Mouse (Mus musculus) C2C12 (cell line): ENCODE data around the gene Rap1gap2. TPM values are rescaled to one million over a fixed set of nuclear protein-coding genes. Genes with fewer than 3 reads are reported as not detected.

ENCODE experiments used
- H3K27me3 ChIP-seq: one replicate; pipeline ENCODE4 v1.6.1; 2011; ENCODE audit not compliant: control insufficient read depth, insufficient read depth, insufficient read length
- H3K36me3 ChIP-seq: one replicate; pipeline ENCODE4 v1.6.1; 2011; ENCODE audit not compliant: control insufficient read depth, insufficient read depth
- H3K4me3 ChIP-seq: one replicate; pipeline ENCODE4 v1.5.1; 2011; ENCODE audit warnings: mild to moderate bottlenecking, control low read depth; ENCODE audit not compliant: poor library complexity, insufficient read depth, severe bottlenecking
- H3K79me2 ChIP-seq: one replicate; pipeline ENCODE4 v1.6.1; 2011; ENCODE audit not compliant: control insufficient read depth, insufficient read depth
- H3K79me3 ChIP-seq: one replicate; pipeline ENCODE4 v1.6.1; 2011; ENCODE audit warnings: low read depth, control low read depth
- H3ac ChIP-seq: one replicate; pipeline ENCODE3; 2011; ENCODE audit warnings: low read depth; ENCODE audit not compliant: control insufficient read depth, insufficient read length
- CEBPB ChIP-seq: IDR thresholded peaks from one replicate; pipeline ENCODE4 v1.6.1; 2011; ENCODE audit warnings: low read depth, mild to moderate bottlenecking, control low read depth, moderate library complexity
- CTCF ChIP-seq: IDR thresholded peaks from one replicate; pipeline ENCODE4 v1.5.1; 2011; ENCODE audit not compliant: control insufficient read depth, insufficient read depth, insufficient read length
- FOSL1 ChIP-seq: IDR thresholded peaks from one replicate; pipeline ENCODE4 v1.8.0; 2011; ENCODE audit warnings: mild to moderate bottlenecking, low read length; ENCODE audit not compliant: poor library complexity, insufficient read depth, severe bottlenecking
- MAX ChIP-seq: IDR thresholded peaks from one replicate; pipeline ENCODE4 v1.6.1; 2011; ENCODE audit warnings: mild to moderate bottlenecking, control low read depth
- MYOD1 ChIP-seq: IDR thresholded peaks from one replicate; pipeline ENCODE4 v1.6.1; 2011; ENCODE audit warnings: low read depth; ENCODE audit not compliant: control insufficient read depth, insufficient read length
- MYOG ChIP-seq: IDR thresholded peaks from one replicate; pipeline ENCODE4 v1.6.1; 2011; ENCODE audit not compliant: control insufficient read depth, insufficient read length; ENCODE audit errors: extremely low read depth
- USF1 ChIP-seq: IDR thresholded peaks from one replicate; pipeline ENCODE4 v1.6.1; 2011; ENCODE audit warnings: low read depth, mild to moderate bottlenecking, control low read depth, moderate library complexity
- polyA plus RNA-seq: library from polyadenylated mRNA; unstranded; fragments of >200 nt; fragmentation: generic; extraction: Trizol; gene quantifications from one replicate; pipeline ENCODE4 v1.2.1, GENCODE M21; 2012; ENCODE audit warnings: missing spikeins

Gene Rap1gap2
- polyA plus RNA-seq, 1 experiment: 1.4 TPM

DNA sequence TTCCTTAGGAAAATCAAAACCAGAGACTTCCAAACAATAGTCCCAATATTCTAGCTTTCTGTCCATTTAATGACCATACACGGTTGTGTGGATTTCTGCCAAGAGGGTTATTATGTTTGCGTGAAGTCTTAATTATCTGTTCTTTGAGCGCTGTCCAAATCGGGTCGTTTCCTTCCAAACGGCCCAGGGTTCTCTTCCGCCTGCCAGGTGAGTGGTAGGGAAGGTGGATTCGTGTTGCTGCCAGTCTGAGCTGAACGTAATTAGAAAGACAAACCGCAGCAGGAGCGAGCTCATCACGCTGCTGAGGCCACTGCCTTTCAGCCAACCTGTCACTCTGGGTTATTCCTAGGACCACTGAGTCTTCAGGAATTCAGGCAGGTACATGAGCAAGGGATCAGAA lies 195.0 kb downstream of the Rap1gap2 start:
- TF ChIP-seq CEBPB (no peak), MAX (no peak), USF1 (no peak), CTCF (no peak), MYOD1 (no peak), FOSL1 (no peak), MYOG (no peak)
- no peaks in the 10 kb centered on the region for H3K79me3 ChIP-seq
- H3K36me3 ChIP-seq: no peaks in the 10 kb centered on the region
- H3K79me2 ChIP-seq: no peaks in the 10 kb centered on the region
- H3K27me3 ChIP-seq: no peaks in the 10 kb centered on the region
- H3ac ChIP-seq: no peak overlapping the region
- H3K4me3 ChIP-seq: no peak overlapping the region

DNA sequence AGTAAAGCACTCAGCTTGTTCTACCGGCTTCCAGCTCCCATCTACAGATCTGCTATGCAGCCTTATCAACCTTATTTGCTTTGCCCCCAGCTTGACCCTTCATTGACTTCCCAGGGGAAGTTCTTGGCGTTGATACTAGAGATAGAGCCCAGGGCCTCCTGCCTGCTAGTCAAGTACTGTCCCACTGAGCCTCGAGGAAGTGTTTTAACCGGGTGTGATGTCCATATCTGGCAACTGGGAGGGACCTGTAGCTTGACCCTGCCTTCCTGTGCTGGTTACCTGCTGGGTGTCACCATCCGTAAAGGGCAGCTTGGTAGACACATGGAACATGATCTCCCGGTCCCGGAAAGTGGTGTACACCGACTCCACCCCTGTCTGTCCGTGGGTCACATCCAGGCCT lies 196.6 kb downstream of the Rap1gap2 start:
- no peaks in the 10 kb centered on the region for H3K79me2 ChIP-seq
- no peak overlapping the region for H3K4me3 ChIP-seq
- H3K27me3 ChIP-seq: no peaks in the 10 kb centered on the region
- no peak for TF ChIP-seq USF1
- no peak for TF ChIP-seq MYOG
- no peak for TF ChIP-seq MAX
- no peak for TF ChIP-seq FOSL1
- TF ChIP-seq CEBPB: no peak
- no peak for TF ChIP-seq CTCF
- TF ChIP-seq MYOD1: no peak
- H3K79me3 ChIP-seq: no peaks in the 10 kb centered on the region
- H3K36me3 ChIP-seq: no peaks in the 10 kb centered on the region
- no peak overlapping the region for H3ac ChIP-seq

DNA sequence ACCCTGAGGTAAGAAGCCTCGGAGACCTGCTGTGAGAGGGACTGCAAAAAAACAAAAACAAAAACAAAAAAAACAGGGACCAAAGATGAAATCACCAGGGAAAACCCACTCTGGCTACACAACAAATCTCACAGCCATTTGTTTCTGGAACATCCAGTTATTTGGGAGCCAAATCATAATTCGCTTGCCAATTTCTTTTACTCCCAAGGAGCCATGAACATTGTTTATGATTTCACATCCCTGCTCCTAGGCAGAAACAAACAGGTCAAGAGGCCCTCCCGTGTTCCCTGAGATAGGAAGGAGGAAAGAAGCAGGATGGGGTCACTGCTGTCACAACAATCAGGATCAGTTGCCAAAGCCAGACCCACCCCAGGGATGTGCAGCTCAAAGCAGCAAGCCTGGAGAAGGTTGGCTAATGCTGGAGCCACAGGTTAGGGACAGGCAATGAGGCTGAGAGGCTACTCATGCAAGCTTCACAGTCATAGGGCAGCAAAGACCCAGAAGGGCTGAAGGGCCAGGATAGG lies 197.2 kb downstream of the Rap1gap2 start:
- no peak overlapping the region for H3ac ChIP-seq
- H3K79me2 ChIP-seq: no peaks in the 10 kb centered on the region
- H3K79me3 ChIP-seq: no peaks in the 10 kb centered on the region
- H3K36me3 ChIP-seq: no peaks in the 10 kb centered on the region
- H3K27me3 ChIP-seq: no peaks in the 10 kb centered on the region
- no peak overlapping the region for H3K4me3 ChIP-seq
- no peak for TF ChIP-seq MYOD1
- no peak for TF ChIP-seq MAX
- no peak for TF ChIP-seq USF1
- no peak for TF ChIP-seq FOSL1
- no peak for TF ChIP-seq CEBPB
- TF ChIP-seq CTCF: no peak
- no peak for TF ChIP-seq MYOG

DNA sequence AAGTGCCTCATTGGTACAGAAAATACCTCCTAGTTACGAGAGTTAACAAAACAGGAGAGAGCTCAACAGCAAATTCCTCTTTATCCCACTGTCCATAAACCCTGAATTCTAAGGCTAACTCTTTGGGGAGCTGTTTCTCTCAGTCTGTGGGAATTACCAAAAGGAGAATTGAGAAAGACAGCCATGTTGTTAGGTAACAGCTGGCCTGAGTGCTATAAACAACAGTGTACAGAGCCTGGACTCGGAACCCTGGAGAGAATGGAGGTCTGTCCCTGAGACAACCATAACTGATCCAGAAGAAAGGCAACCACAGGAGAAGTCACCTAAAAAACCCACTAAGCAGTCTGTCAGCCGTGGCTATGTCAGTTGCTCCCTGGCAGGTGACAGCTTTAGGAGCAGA lies 198.3 kb downstream of the Rap1gap2 start:
- no peaks in the 10 kb centered on the region for H3K36me3 ChIP-seq
- TF ChIP-seq USF1 (no peak), MAX (no peak), MYOD1 (no peak), FOSL1 (no peak), CTCF (no peak), MYOG (no peak)
- H3K79me2 ChIP-seq: no peaks in the 10 kb centered on the region

DNA sequence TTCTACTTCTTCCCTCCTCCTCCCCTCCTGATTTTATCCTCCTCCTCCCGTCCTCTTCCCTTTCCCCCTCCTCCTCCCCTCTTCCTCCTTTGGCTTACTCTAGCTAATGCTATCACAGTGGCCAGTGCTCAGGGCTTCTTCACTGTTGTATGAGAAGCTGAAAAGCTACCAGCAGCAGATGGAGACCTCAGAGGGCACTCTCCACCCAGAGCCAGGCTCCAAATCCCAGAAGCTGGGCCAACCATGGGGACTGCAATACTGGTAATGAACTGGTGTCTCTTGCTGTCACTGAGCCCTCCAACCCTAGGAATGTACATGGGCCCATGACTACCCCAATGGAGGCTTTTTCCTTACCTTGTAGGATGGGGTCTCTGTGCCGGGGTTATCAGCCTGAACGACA lies 198.8 kb downstream of the Rap1gap2 start:
- H3K4me3 ChIP-seq: no peak overlapping the region
- TF ChIP-seq CTCF (no peak), MYOD1 (no peak), USF1 (no peak), FOSL1 (no peak), MYOG (no peak), CEBPB (no peak)
- no peaks in the 10 kb centered on the region for H3K27me3 ChIP-seq
- no peaks in the 10 kb centered on the region for H3K79me2 ChIP-seq
- no peaks in the 10 kb centered on the region for H3K36me3 ChIP-seq
- H3K79me3 ChIP-seq: no peaks in the 10 kb centered on the region
- no peak overlapping the region for H3ac ChIP-seq

More for the DNA sequence above, 198.3 kb downstream of the Rap1gap2 start:
- H3K79me3 ChIP-seq: no peaks in the 10 kb centered on the region
- H3K4me3 ChIP-seq: no peak overlapping the region
- H3ac ChIP-seq: no peak overlapping the region
- H3K27me3 ChIP-seq: no peaks in the 10 kb centered on the region

- H3ac ChIP-seq: no peak overlapping the region
- TF ChIP-seq MYOG (no peak), MAX (no peak), FOSL1 (no peak), CEBPB (no peak), MYOD1 (no peak), CTCF (no peak), USF1 (no peak)
- no peaks in the 10 kb centered on the region for H3K36me3 ChIP-seq
- no peaks in the 10 kb centered on the region for H3K79me3 ChIP-seq
- no peaks in the 10 kb centered on the region for H3K79me2 ChIP-seq
- H3K4me3 ChIP-seq: no peak overlapping the region
- no peaks in the 10 kb centered on the region for H3K27me3 ChIP-seq
Observed at GRCm38 (mm10) chr11:74409757-74410174, 200.9 kb downstream of the Rap1gap2 start.
